Mouse (Mus musculus) intestine, postnatal 0 days (tissue): Measurements from ENCODE around the gene Gm3646. TPM values are rescaled to one million over a fixed set of nuclear protein-coding genes. Genes with fewer than 3 reads are reported as not detected.

Experiments used
- ATAC-seq: fragments of 200-750 bp; cut with Nextera tagmentation; 2 replicates; pipeline ENCODE4 v1.8.0; 2017; ENCODE audit warnings: mild to moderate bottlenecking, moderate TSS enrichment, moderate library complexity
- H3K27ac ChIP-seq: fragments of 300-500 bp; sonication (generic); 2 replicates; pipeline ENCODE4 v1.5.1; 2014; ENCODE audit warnings: mild to moderate bottlenecking, low read depth, low read length, moderate library complexity
- H3K27me3 ChIP-seq: fragments of 300-500 bp; sonication (generic); replicated peaks from 2 replicates; pipeline ENCODE4 v1.6.1; 2014; ENCODE audit warnings: low read length, mixed read lengths; ENCODE audit not compliant: control insufficient read depth, insufficient read depth
- H3K36me3 ChIP-seq: fragments of 300-500 bp; sonication (generic); 2 replicates; pipeline ENCODE4 v1.6.1; 2014; ENCODE audit warnings: mild to moderate bottlenecking, moderate library complexity; ENCODE audit not compliant: control insufficient read depth, insufficient read depth
- H3K4me1 ChIP-seq: fragments of 300-500 bp; sonication (generic); replicated peaks from 2 replicates; pipeline ENCODE4 v1.6.1; 2014; ENCODE audit warnings: antibody characterized with exemption, low read length, mixed read lengths; ENCODE audit not compliant: control insufficient read depth, insufficient read depth
- H3K4me2 ChIP-seq: fragments of 300-500 bp; sonication (generic); replicated peaks from 2 replicates; pipeline ENCODE4 v1.6.1; 2014; ENCODE audit warnings: low read depth, mild to moderate bottlenecking, moderate library complexity
- H3K4me3 ChIP-seq: fragments of 300-500 bp; sonication (generic); 2 replicates; pipeline ENCODE4 v1.5.1; 2014; ENCODE audit warnings: low read depth, low read length
- H3K9ac ChIP-seq: fragments of 300-500 bp; sonication (generic); 2 replicates; pipeline ENCODE4 v1.6.1; 2014; ENCODE audit warnings: mild to moderate bottlenecking, low read depth, low read length
- H3K9me3 ChIP-seq: fragments of 300-500 bp; sonication (generic); 2 replicates; pipeline ENCODE4 v1.6.1; 2016; ENCODE audit warnings: mixed run types; ENCODE audit not compliant: control insufficient read depth
- CTCF ChIP-seq: sonication (generic); IDR thresholded peaks from 2 replicates; pipeline ENCODE4 v1.5.1; 2016; ENCODE audit warnings: low read depth, mild to moderate bottlenecking, control low read depth, antibody characterized with exemption, moderate library complexity
- WGBS: fragments of 180-500 bp; shearing (Covaris S2); extraction: QIAGEN DNeasy Blood & Tissue Kit; methylation state at CpG from one replicate; pipeline ENCODE4 v1.1.7; 2014; 5-methylcytosine and 5-hydroxymethylcytosine counted together
- polyA plus RNA-seq: library from polyadenylated mRNA; unstranded; fragments of >200 nt; fragmentation: Nextera tagmentation; extraction: Ambion mirVana; gene quantifications from 2 replicates; pipeline ENCODE4 v1.2.1, GENCODE M21; 2015

Gene Gm3646
- polyA plus RNA-seq, 1 experiment from 2014 or later = not detected

DNA sequence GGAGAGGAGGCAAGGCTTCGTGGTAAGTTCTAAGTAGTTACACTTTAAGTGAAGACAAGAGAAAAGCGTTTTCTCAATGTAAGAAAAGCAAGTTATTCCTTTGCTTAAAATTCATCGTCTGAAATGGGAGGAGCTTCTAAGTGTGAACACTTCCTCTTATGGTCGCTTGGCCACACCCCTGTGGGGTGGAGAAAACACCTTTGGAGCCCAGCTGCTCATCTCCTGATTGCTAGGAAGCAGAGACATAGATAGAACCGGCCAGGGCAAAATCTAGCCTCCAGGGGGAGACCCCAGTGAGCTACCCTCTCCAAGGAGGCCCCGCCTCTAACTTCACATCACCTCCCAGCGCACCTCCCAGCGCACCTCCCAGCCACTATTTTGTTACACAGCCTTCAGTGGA lies 34.7 kb upstream of the Gm3646 start:
- Histone ChIP-seq H3K4me1 (0 out of 2 replicates have a peak, but pooled peaks cover 3% of the 10 kb centered on the region), H3K9me3 (no peaks in the 10 kb centered on the region), H3K9ac (no peak overlapping the region), H3K27ac (no peak overlapping the region), H3K4me3 (no peak overlapping the region), H3K4me2 (no peak overlapping the region), H3K27me3 (no peaks in the 10 kb centered on the region), H3K36me3 (no peaks in the 10 kb centered on the region)
- no peak for ATAC-seq
- TF ChIP-seq CTCF = no peak
- WGBS = 63% methylated on average over 8 of the region's 8 CpGs

DNA sequence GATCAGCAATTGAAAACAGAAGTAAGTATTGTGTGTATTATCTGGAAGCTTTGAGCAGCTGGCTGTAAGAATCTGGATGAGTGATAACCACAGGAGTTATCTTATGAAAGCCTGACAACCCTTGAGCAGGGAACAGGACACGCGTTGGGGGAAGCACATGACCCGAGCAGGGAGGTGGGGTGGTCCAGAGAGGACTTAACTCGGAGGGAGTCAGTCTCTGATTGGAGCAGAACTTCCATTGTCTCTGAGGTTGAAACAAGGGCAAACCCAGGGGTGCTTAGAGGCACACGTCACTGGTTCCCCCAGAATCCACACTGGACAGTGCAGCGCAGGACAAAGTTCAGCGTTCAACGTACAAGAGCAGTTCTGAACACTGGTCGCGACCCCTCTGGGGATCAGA lies 34.1 kb upstream of the Gm3646 start:
- Histone ChIP-seq H3K9me3 (no peaks in the 10 kb centered on the region), H3K4me3 (no peak overlapping the region), H3K27ac (no peak overlapping the region), H3K4me1 (0 out of 2 replicates have a peak, but pooled peaks cover 3% of the 10 kb centered on the region), H3K4me2 (no peak overlapping the region), H3K27me3 (no peaks in the 10 kb centered on the region), H3K36me3 (no peaks in the 10 kb centered on the region), H3K9ac (no peak overlapping the region)
- ATAC-seq = no peak
- TF ChIP-seq CTCF = no peak
- 48% methylated on average over 10 of the region's 10 CpGs for WGBS

DNA sequence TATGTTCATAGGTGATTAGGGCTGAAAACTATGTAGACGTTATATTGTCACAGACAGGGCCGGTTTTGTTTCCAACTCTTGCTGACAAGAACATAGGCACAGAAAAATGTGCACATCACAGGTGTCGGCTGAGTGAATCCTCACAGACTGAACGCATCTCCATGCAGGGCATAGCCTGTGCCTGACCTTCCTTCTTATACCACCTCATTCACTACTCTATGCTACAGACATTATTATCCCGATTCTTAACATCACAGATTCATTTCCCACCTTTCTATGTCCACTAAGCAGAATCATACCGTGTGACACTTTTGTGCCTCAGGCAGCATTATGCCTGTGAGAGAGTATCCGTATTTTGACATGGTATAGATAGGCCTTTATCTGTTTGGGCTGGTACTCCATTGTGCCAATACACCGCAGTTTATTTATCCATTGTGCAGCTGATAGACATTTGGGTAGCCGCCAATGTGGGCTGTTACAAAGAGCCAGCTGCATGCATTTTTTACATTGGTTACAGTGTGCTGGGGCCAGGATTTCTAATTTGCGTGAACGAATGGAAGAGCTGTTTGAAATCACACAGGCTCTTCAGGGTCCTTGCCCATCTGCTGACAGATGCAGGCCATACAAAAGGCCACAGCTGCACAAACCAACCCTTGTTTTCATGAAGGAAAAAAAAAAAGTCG lies 33.5 kb upstream of the Gm3646 start:
- no peaks in the 10 kb centered on the region for H3K36me3 ChIP-seq
- no peak overlapping the region for H3K9ac ChIP-seq
- TF ChIP-seq CTCF = no peak
- H3K27ac ChIP-seq = no peak overlapping the region
- no peak overlapping the region for H3K4me2 ChIP-seq
- no peaks in the 10 kb centered on the region for H3K9me3 ChIP-seq
- 78% methylated on average over 12 of the region's 12 CpGs for WGBS
- 0 out of 2 replicates have a peak, but pooled peaks cover 3% of the 10 kb centered on the region for H3K4me1 ChIP-seq
- no peaks in the 10 kb centered on the region for H3K27me3 ChIP-seq
- no peak for ATAC-seq
- H3K4me3 ChIP-seq = no peak overlapping the region

DNA sequence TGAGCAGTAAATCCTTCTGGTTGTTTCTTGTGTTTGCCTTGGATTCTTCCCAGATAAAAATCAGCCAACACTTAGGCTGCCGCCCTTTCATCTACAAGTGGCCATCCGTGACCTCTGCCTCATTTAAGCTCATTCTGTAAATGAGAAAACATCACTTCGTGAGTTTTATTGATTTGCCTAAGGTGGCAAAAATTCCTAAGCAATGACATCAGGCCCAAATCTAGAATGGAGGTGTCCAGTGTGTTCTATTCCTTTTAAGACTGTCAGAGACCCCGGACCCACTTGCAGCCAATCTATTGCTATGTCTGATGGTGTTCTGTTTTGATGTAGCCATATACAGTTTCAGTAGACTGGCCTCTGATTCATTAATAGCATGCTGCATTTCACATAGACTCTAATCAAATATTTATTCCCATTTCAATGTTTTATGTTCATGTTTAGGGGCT lies 26.5 kb upstream of the Gm3646 start:
- TF ChIP-seq CTCF = no peak
- Histone ChIP-seq H3K9me3 (no peaks in the 10 kb centered on the region), H3K36me3 (no peaks in the 10 kb centered on the region), H3K4me3 (no peak overlapping the region), H3K9ac (no peak overlapping the region), H3K27ac (no peak overlapping the region), H3K27me3 (0 out of 2 replicates have a peak, but pooled peaks cover 6% of the 10 kb centered on the region), H3K4me2 (no peak overlapping the region), H3K4me1 (no peaks in the 10 kb centered on the region)
- 36% methylated on average over 4 of the region's 4 CpGs for WGBS
- ATAC-seq = peak; percentile 38; the same call in 1 of the 2 replicates

DNA sequence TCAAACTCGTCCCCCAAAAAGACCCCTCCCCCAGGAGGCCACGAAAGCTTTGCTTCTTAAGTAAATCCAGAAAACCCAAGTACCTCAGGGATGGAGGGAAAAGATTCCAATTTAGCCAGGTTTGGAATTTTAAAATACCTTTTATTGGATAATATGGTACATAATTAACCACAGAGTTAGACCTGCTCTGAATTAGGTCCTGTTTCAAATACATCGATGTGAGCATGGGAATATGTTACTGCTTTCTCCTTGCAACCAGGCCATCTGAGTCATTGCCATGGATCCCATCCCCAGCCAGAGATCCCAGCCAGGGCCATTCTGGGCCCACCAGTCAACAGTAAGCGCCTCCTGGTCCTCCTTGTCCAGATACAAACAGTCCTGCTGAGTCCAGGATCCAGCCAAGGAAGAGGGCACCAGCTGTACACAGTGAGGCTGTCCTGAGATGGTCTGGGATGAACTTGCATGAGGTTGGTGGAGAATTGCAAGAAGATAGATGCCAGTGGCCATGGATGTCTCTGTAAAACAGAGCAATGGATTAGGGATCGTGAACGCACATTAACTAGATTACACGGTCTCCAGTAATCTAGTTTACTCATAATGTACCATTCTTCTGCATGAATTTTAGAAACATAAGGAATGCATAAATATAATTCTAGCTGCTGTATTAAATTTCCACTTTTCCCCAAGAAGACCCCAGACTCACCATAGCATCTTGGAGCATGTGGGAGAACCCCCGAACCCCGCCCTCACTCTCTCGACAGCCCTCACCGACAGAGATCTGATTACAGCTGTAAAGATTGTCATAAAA lies 25.9 kb upstream of the Gm3646 start:
- Histone ChIP-seq H3K36me3 (no peaks in the 10 kb centered on the region), H3K4me2 (no peak overlapping the region), H3K9ac (no peak overlapping the region), H3K27ac (no peak overlapping the region), H3K27me3 (0 out of 2 replicates have a peak, but pooled peaks cover 6% of the 10 kb centered on the region), H3K9me3 (no peaks in the 10 kb centered on the region), H3K4me3 (no peak overlapping the region), H3K4me1 (no peaks in the 10 kb centered on the region)
- no peak for TF ChIP-seq CTCF
- no peak for ATAC-seq
- WGBS = 56% methylated on average over 11 of the region's 11 CpGs

DNA sequence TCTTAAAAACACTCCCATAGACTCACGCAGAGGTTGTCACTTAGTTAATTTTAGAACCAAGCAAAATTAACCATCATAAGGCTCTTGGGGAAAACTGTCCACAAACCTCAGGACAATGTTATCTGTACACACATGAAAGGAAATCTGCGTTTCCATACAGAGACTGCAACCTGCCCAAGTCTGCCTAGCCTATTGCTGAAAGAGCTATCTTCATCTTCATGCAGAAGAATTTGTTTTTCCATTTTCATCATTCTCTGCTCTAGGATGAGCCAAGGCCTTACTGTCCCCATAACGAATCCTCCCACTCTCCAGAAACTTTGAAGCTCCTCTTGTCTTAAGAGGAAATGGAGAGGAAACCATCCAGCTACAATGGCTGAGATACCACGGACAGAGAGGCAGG lies 19.8 kb upstream of the Gm3646 start:
- ATAC-seq = no peak
- Histone ChIP-seq H3K4me3 (no peak overlapping the region), H3K4me2 (no peak overlapping the region), H3K36me3 (no peaks in the 10 kb centered on the region), H3K4me1 (no peaks in the 10 kb centered on the region), H3K27ac (no peak overlapping the region), H3K9ac (no peak overlapping the region), H3K27me3 (0 out of 2 replicates have a peak, but pooled peaks cover 6% of the 10 kb centered on the region), H3K9me3 (no peaks in the 10 kb centered on the region)
- no peak for TF ChIP-seq CTCF
- WGBS = 72% methylated on average over 4 of the region's 4 CpGs
